Mouse (Mus musculus): Measurements from ENCODE around the gene Rassf4. TPM values are rescaled to one million over a fixed set of nuclear protein-coding genes. Genes with fewer than 3 reads are reported as not detected.

The Rassf4 gene
- total RNA-seq (2021), result 1 to 10 TPM; 1.2 to 2.3 TPM
- long read RNA-seq, experiment 1, partial matches to known transcripts, result 0 of 1 reads
- long read RNA-seq, experiment 1, other reads (novel, unspliced or antisense), result 1 of 1 reads
- long read RNA-seq, experiment 2, result 0 reads

- peak; percentile 86 for DNase-seq
Measured at GRCm38 (mm10) chr6:116673471-116674282, at the start of gene Rassf4. Gene Rassf4 (minus strand): TSS chr6:116673952.

- no peak for DNase-seq
Measured at GRCm38 (mm10) chr6:116718920-116719319, 45.2 kb upstream of the Rassf4 start.

GRCm38 (mm10) chr6:116718361-116718760, 44.6 kb upstream of the Rassf4 start:
- no peak for DNase-seq

GRCm38 (mm10) chr6:116717851-116718250, 44.1 kb upstream of the Rassf4 start:
- DNase-seq, result no peak

- no peak for DNase-seq
Measured at GRCm38 (mm10) chr6:116716666-116717065, 42.9 kb upstream of the Rassf4 start, which contains the start of gene Tmem72. Gene Tmem72 (minus strand): TSS chr6:116716913.

GRCm38 (mm10) chr6:116715166-116715565, 41.4 kb upstream of the Rassf4 start:
- DNase-seq, result no peak

- DNase-seq, result no peak
Measured at GRCm38 (mm10) chr6:116714576-116714975, 40.8 kb upstream of the Rassf4 start.

- no peak for DNase-seq
Measured at GRCm38 (mm10) chr6:116713966-116714365, 40.2 kb upstream of the Rassf4 start.

GRCm38 (mm10) chr6:116712503-116712902, 38.8 kb upstream of the Rassf4 start:
- no peak for DNase-seq

- DNase-seq, result no peak
Measured at GRCm38 (mm10) chr6:116712062-116712461, 38.3 kb upstream of the Rassf4 start.

GRCm38 (mm10) chr6:116704320-116704719, 30.6 kb upstream of the Rassf4 start:
- DNase-seq, result no peak

GRCm38 (mm10) chr6:116700821-116701220, 27.1 kb upstream of the Rassf4 start:
- DNase-seq, result no peak

- no peak for DNase-seq
Measured at GRCm38 (mm10) chr6:116697896-116698425, 24.2 kb upstream of the Rassf4 start.

- DNase-seq, result no peak
Measured at GRCm38 (mm10) chr6:116697413-116697812, 23.7 kb upstream of the Rassf4 start.

GRCm38 (mm10) chr6:116694346-116694745, 20.6 kb upstream of the Rassf4 start:
- no peak for DNase-seq

GRCm38 (mm10) chr6:116693639-116694038, 19.9 kb upstream of the Rassf4 start:
- DNase-seq, result no peak

- peak; percentile 49 for DNase-seq
Measured at GRCm38 (mm10) chr6:116682317-116682716, 8.6 kb upstream of the Rassf4 start.

- peak; percentile 21 for DNase-seq
Measured at GRCm38 (mm10) chr6:116679563-116680288, 6.0 kb upstream of the Rassf4 start.

GRCm38 (mm10) chr6:116677321-116677720, 3.6 kb upstream of the Rassf4 start:
- no peak for DNase-seq

- no peak for DNase-seq
Measured at GRCm38 (mm10) chr6:116676355-116676913, 2.7 kb upstream of the Rassf4 start.

- DNase-seq, result no peak
Measured at GRCm38 (mm10) chr6:116674283-116674886, 633 bp upstream of the Rassf4 start.

GRCm38 (mm10) chr6:116672349-116672748, 1.4 kb downstream of the Rassf4 start:
- DNase-seq, result no peak
